Mouse (Mus musculus) heart, embryonic 13.5 days (tissue): ENCODE data around the gene AW551984. TPM values are rescaled to one million over a fixed set of nuclear protein-coding genes. Genes with fewer than 3 reads are reported as not detected.

Source experiments
- ATAC-seq: fragments of 200-750 bp; cut with Nextera tagmentation; 2 replicates; pipeline ENCODE4 v1.8.0; 2017; ENCODE audit warnings: moderate TSS enrichment; ENCODE audit not compliant: insufficient number of reproducible peaks, low FRiP score, low TSS enrichment; ENCODE audit errors: extremely low read depth
- H3K27ac ChIP-seq: fragments of 300-500 bp; sonication (generic); replicated peaks from 2 replicates; pipeline ENCODE4 v1.5.1; 2015; ENCODE audit warnings: moderate library complexity, mild to moderate bottlenecking, inconsistent platforms
- H3K27me3 ChIP-seq: fragments of 300-500 bp; sonication (generic); replicated peaks from 2 replicates; pipeline ENCODE4 v1.6.1; 2015; ENCODE audit warnings: mild to moderate bottlenecking, inconsistent platforms
- H3K36me3 ChIP-seq: fragments of 300-500 bp; sonication (generic); 2 replicates; pipeline ENCODE4 v1.6.1; 2015; ENCODE audit warnings: mild to moderate bottlenecking, inconsistent platforms
- H3K4me1 ChIP-seq: fragments of 300-500 bp; sonication (generic); 2 replicates; pipeline ENCODE4 v1.6.1; 2015; ENCODE audit warnings: inconsistent platforms
- H3K4me2 ChIP-seq: fragments of 300-500 bp; sonication (generic); 2 replicates; pipeline ENCODE4 v1.6.1; 2015; ENCODE audit warnings: inconsistent platforms, mild to moderate bottlenecking, moderate library complexity
- H3K4me3 ChIP-seq: fragments of 300-500 bp; sonication (generic); 2 replicates; pipeline ENCODE4 v1.5.1; 2015; ENCODE audit warnings: moderate library complexity, mild to moderate bottlenecking, inconsistent platforms
- H3K9ac ChIP-seq: fragments of 300-500 bp; sonication (generic); 2 replicates; pipeline ENCODE4 v1.6.1; 2015; ENCODE audit warnings: inconsistent platforms, mild to moderate bottlenecking, moderate library complexity
- H3K9me3 ChIP-seq: fragments of 300-500 bp; sonication (generic); 2 replicates; pipeline ENCODE4 v1.6.1; 2016; ENCODE audit warnings: inconsistent platforms
- WGBS: fragments of 180-500 bp; shearing (Covaris S2); methylation state at CpG from one replicate; pipeline ENCODE4 v1.1.7; 2015; ENCODE audit warnings: mixed read lengths; 5-methylcytosine and 5-hydroxymethylcytosine counted together
- polyA plus RNA-seq: library from polyadenylated mRNA; unstranded; fragments of >200 nt; fragmentation: Nextera tagmentation; extraction: Ambion mirVana; gene quantifications from 2 replicates; pipeline ENCODE4 v1.2.1, GENCODE M21; 2015

AW551984 gene
- polyA plus RNA-seq, 1 experiment from 2014 or later: 10.8 TPM

GRCm38 (mm10) chr9:39602536-39603332 is 1.5 kb downstream of the AW551984 start:
- Histone ChIP-seq H3K4me2 (peak overlapping the region; percentile 71), H3K27me3 (no peaks in the 10 kb centered on the region), H3K9me3 (no peaks in the 10 kb centered on the region), H3K4me3 (peak overlapping the region; percentile 52), H3K4me1 (no peaks in the 10 kb centered on the region), H3K9ac (peak overlapping the region; percentile 78), H3K27ac (no peak overlapping the region; the same call in 1 of the 2 replicates), H3K36me3 (peaks cover 10% of the 10 kb centered on the region)
- peak; percentile 42; the same call in 1 of the 2 replicates for ATAC-seq
- under 1% methylated on average over 19 of the region's 19 CpGs for WGBS

GRCm38 (mm10) chr9:39577050-39577449 is 27.2 kb downstream of the AW551984 start:
- Histone ChIP-seq H3K4me1 (no peaks in the 10 kb centered on the region), H3K9me3 (no peaks in the 10 kb centered on the region), H3K27me3 (no peaks in the 10 kb centered on the region), H3K27ac (no peak overlapping the region), H3K9ac (no peak overlapping the region), H3K36me3 (no peaks in the 10 kb centered on the region), H3K4me2 (no peak overlapping the region), H3K4me3 (no peak overlapping the region)
- 44% methylated on average over 5 of the region's 5 CpGs for WGBS
- ATAC-seq: no peak

- H3K9me3 ChIP-seq: no peaks in the 10 kb centered on the region
- no peaks in the 10 kb centered on the region for H3K36me3 ChIP-seq
- no peaks in the 10 kb centered on the region for H3K4me1 ChIP-seq
- H3K27ac ChIP-seq: no peak within 1 kb of the TSS
- no peaks in the 10 kb centered on the region for H3K27me3 ChIP-seq
- no peak within 1 kb of the TSS for H3K9ac ChIP-seq
- 71% methylated on average over 3 of the region's 3 CpGs for WGBS
- H3K4me3 ChIP-seq: no peak within 1 kb of the TSS
- ATAC-seq: no peak
- H3K4me2 ChIP-seq: no peak within 1 kb of the TSS
Measured at GRCm38 (mm10) chr9:39575469-39575868, 28.7 kb downstream of the AW551984 start, which contains the start of gene Olfr959. TSS of gene Olfr959 (minus strand) at chr9:39575569.

- Histone ChIP-seq H3K27me3 (no peaks in the 10 kb centered on the region), H3K27ac (no peak overlapping the region), H3K9me3 (no peaks in the 10 kb centered on the region), H3K9ac (no peak overlapping the region), H3K4me1 (no peaks in the 10 kb centered on the region), H3K4me3 (no peak overlapping the region), H3K4me2 (no peak overlapping the region), H3K36me3 (no peaks in the 10 kb centered on the region)
- ATAC-seq: no peak
Measured at GRCm38 (mm10) chr9:39558349-39558647, 45.9 kb downstream of the AW551984 start.

GRCm38 (mm10) chr9:39557529-39558348 is 46.5 kb downstream of the AW551984 start:
- H3K36me3 ChIP-seq: no peaks in the 10 kb centered on the region
- H3K4me3 ChIP-seq: no peak overlapping the region
- H3K27me3 ChIP-seq: no peaks in the 10 kb centered on the region
- H3K4me2 ChIP-seq: no peak overlapping the region
- no peaks in the 10 kb centered on the region for H3K4me1 ChIP-seq
- WGBS: 53% methylated on average over 3 of the region's 3 CpGs
- H3K9ac ChIP-seq: no peak overlapping the region
- no peaks in the 10 kb centered on the region for H3K9me3 ChIP-seq
- H3K27ac ChIP-seq: no peak overlapping the region
- no peak for ATAC-seq

GRCm38 (mm10) chr9:39553946-39554345 is 50.3 kb downstream of the AW551984 start, which contains the start of gene Olfr958:
TSS of gene Olfr958 (minus strand) at chr9:39554054.
- no peaks in the 10 kb centered on the region for H3K27me3 ChIP-seq
- ATAC-seq: no peak
- 66% methylated on average over 2 of the region's 2 CpGs for WGBS

GRCm38 (mm10) chr9:39550806-39551205 is 53.4 kb downstream of the AW551984 start:
- no peaks in the 10 kb centered on the region for H3K4me1 ChIP-seq
- no peak overlapping the region for H3K27ac ChIP-seq
- no peak overlapping the region for H3K4me2 ChIP-seq
- H3K9ac ChIP-seq: no peak overlapping the region
- no peaks in the 10 kb centered on the region for H3K9me3 ChIP-seq
- 72% methylated on average over 5 of the region's 5 CpGs for WGBS
- H3K36me3 ChIP-seq: no peaks in the 10 kb centered on the region
- no peak overlapping the region for H3K4me3 ChIP-seq
- H3K27me3 ChIP-seq: no peaks in the 10 kb centered on the region
- ATAC-seq: no peak

More at GRCm38 (mm10) chr9:39553946-39554345, 50.3 kb downstream of the AW551984 start, which contains the start of gene Olfr958:
- Histone ChIP-seq H3K9ac (no peak within 1 kb of the TSS), H3K4me1 (no peaks in the 10 kb centered on the region), H3K4me3 (no peak within 1 kb of the TSS), H3K36me3 (no peaks in the 10 kb centered on the region), H3K9me3 (no peaks in the 10 kb centered on the region), H3K27ac (no peak within 1 kb of the TSS), H3K4me2 (no peak within 1 kb of the TSS)

Other genes starting within 250 kb of the AW551984 start
- not detected in 2 replicates for gene Olfr951, start 217.0 kb downstream of the AW551984 start, polyA plus RNA-seq
- gene Olfr952, start 177.3 kb downstream of the AW551984 start, polyA plus RNA-seq: not detected in 2 replicates
- not detected in 2 replicates for gene Olfr954, start 147.7 kb downstream of the AW551984 start, polyA plus RNA-seq
- not detected in 2 replicates for gene Olfr955, start 132.5 kb downstream of the AW551984 start, polyA plus RNA-seq
- gene Olfr44, start 110.4 kb downstream of the AW551984 start, polyA plus RNA-seq: not detected in 2 replicates
- gene Olfr957, start 88.6 kb downstream of the AW551984 start, polyA plus RNA-seq: not detected in 2 replicates
- gene Olfr958, start 50.3 kb downstream of the AW551984 start, polyA plus RNA-seq: not detected in 2 replicates
- not detected in 2 replicates for gene Olfr959, start 28.8 kb downstream of the AW551984 start, polyA plus RNA-seq
- not detected in 2 replicates for gene Olfr148, start 6.3 kb upstream of the AW551984 start, polyA plus RNA-seq
- gene Olfr960, start 17.0 kb upstream of the AW551984 start, polyA plus RNA-seq: not detected in 2 replicates
- not detected in 2 replicates for gene Olfr961, start 40.7 kb upstream of the AW551984 start, polyA plus RNA-seq
- gene Olfr963, start 62.8 kb upstream of the AW551984 start, polyA plus RNA-seq: not detected in 2 replicates
- gene Olfr149, start 102.7 kb upstream of the AW551984 start, polyA plus RNA-seq: not detected in 2 replicates
- not detected in 2 replicates for gene Olfr965, start 107.0 kb upstream of the AW551984 start, polyA plus RNA-seq
- not detected in 2 replicates for gene Olfr150, start 126.6 kb upstream of the AW551984 start, polyA plus RNA-seq
- not detected in 2 replicates for gene Olfr967, start 141.8 kb upstream of the AW551984 start, polyA plus RNA-seq
- not detected in 2 replicates for gene Olfr968, start 178.8 kb upstream of the AW551984 start, polyA plus RNA-seq
- gene Olfr969, start 186.5 kb upstream of the AW551984 start, polyA plus RNA-seq: not detected in 2 replicates
- gene Olfr970, start 204.5 kb upstream of the AW551984 start, polyA plus RNA-seq: not detected in 2 replicates
- gene Olfr971, start 232.5 kb upstream of the AW551984 start, polyA plus RNA-seq: not detected in 2 replicates